Mouse (Mus musculus): ENCODE measurements around the gene Manba. TPM values are rescaled to one million over a fixed set of nuclear protein-coding genes. Genes with fewer than 3 reads are reported as not detected.

Gene Manba
- 10.2 and 10.7 TPM in 2 replicates for total RNA-seq (2014; rRNA removed)
- 7.0 and 7.7 TPM in 2 replicates for polyA plus RNA-seq (2015; fragmentation: Nextera tagmentation; extraction: Ambion mirVana)

DNA sequence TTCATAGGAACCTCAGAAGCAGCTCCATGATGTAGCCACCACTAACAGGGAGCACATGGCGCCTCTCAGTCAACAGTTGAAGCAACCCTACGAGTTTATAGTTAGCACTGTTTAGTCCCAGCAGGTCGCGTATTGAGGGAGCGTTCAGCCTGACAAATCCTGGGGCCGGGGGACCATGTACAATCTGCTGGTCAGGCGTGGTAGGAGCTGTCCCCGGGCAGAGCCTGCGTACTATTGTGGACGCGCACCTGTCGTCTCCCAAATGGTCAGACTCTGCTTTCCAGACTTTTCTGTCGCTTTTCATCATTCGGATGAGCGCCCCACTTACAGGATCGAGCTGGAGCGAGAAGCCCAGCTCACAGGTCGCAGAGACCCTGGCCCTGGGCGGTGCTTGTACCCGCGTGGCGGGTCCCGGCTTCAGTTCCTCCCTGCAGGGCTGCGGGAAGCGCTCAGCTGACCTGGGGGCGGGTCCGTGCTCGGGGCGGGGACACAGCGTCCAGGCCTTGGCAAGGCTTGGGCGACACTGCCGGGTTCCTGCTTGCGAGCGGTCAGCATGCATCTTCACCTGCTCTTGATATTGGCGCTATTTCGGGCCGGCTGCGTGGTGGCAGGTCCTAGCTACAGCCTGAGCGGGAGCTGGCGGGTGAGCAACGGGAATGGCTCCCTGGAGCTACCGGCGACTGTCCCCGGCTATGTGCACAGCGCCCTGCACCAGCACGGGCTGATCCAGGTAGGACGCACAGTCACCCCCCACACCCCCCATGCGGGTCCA, at the start of gene Manba:
Gene Manba, plus strand, starts transcription at position 484 of the 772 bp plus-strand sequence.
- WGBS: 1% methylated on average over 48 of the region's 48 CpGs
- Histone ChIP-seq H3K4me2 (ENCODE audit: low read depth, low read length) (peak within 1 kb of the TSS; percentile 97), H3K9me3 (ENCODE audit: low read length) (no peaks in the 10 kb centered on the region), H3K36me3 (ENCODE audit: insufficient read depth, low read length) (no peaks in the 10 kb centered on the region), H3K27ac (peak within 1 kb of the TSS; percentile 16; the same call in 1 of the 2 replicates), H3K4me1 (ENCODE audit: insufficient read depth, low read length) (no peaks in the 10 kb centered on the region), H3K27me3 (ENCODE audit: insufficient read depth, low read length) (no peaks in the 10 kb centered on the region), H3K9ac (replicated peaks; ENCODE audit: low read length) (peak within 1 kb of the TSS; percentile 61), H3K4me3 (ENCODE audit: low read length) (peak within 1 kb of the TSS; percentile 55)
- TF ChIP-seq CTCF (IDR thresholded peaks at IDR 0.05; ENCODE audit: low read depth): peak; percentile 31; the same call in 1 of the 2 replicates
- peak; percentile 74 for DNase-seq (ENCODE audit: low spot score)
- peak; percentile 93 for ATAC-seq

DNA sequence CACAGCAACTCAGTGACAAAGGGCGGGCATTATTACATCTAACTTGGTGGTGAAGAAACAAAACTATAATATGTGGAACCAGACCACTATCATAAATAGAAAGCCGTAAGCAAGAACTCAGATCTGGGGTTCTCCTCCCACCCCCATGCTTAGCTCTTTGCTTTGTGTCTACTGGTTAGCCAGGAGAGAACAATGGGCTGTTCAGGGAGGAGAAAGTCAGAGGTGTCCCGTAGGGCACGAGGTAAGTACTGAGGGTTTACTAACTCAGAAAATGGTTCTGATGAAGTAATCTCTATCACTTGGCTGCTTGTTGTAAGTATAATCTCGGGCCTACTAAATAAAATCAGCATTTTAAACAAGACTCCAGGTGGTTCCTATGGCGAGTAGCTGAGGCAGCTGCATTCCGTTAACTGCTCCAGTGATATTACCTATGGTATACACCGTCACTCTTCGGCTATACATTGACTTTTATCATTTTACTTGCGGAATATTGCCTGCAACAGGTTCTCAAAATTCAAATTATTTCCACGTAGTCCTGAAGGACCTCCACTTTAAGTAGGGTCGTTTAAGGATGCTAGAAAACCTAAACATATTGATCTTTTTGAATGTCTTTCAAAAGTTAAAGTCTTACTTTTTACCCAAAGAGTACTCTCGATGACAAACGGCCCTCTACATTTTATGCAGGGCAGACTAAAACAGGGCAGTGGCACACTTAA, 48.4 kb upstream of the Manba start:
- ATAC-seq (no peak), DNase-seq (ENCODE audit: low spot score) (no peak)
- Histone ChIP-seq H3K4me1 (ENCODE audit: insufficient read depth, low read length) (no peaks in the 10 kb centered on the region), H3K27ac (peak overlapping the region; percentile 99), H3K9me3 (ENCODE audit: low read length) (no peaks in the 10 kb centered on the region), H3K4me2 (ENCODE audit: low read depth, low read length) (peak overlapping the region; percentile 64), H3K27me3 (ENCODE audit: insufficient read depth, low read length) (no peaks in the 10 kb centered on the region), H3K36me3 (ENCODE audit: insufficient read depth, low read length) (no peaks in the 10 kb centered on the region), H3K4me3 (ENCODE audit: low read length) (peak overlapping the region; percentile 96), H3K9ac (replicated peaks; ENCODE audit: low read length) (peak overlapping the region; percentile 81)
- WGBS: 30% methylated on average over 14 of the region's 14 CpGs
- no peak for TF ChIP-seq CTCF (IDR thresholded peaks at IDR 0.05; ENCODE audit: low read depth)

DNA sequence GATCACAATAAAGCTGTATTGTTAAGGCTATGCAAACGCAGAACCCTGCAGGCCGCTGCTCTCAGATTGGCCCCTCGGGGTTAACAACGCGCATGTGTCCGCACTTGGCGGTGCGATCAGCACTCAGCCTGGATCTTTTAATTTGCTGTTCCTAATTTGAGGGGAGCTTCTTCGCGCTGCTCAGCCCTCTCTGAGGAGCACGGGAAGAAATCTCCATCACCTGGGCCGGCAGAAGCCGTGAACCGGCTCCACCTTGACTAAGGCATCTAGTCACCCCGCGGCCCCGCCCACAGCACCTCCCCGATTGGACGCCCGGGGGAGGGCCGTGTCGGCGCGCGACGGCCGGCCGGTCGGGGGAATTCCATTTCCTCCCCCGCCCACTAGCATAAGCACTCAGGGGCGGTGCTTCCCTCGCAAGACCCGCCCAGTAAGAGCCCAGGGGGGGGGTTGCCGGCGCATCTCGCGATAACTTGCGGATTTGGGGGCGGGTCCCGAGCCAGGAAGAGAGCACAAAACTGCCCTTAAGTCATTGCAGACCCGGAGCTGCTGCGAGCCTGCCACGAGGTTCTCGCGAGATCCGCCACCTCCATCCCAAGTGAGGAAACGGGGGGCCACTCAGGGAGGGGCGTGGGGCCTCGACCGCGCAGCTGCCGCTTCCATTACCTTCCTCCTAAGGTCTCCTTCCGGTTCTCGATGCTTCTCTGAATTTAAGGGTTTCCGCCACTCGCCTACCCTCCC, 47.5 kb upstream of the Manba start, which contains the start of gene Ube2d3:
Gene Ube2d3, plus strand, starts transcription at position 392 of the 738 bp plus-strand sequence.
- Histone ChIP-seq H3K4me2 (ENCODE audit: low read depth, low read length) (peak within 1 kb of the TSS; percentile 77), H3K27me3 (ENCODE audit: insufficient read depth, low read length) (no peaks in the 10 kb centered on the region), H3K9ac (replicated peaks; ENCODE audit: low read length) (peak within 1 kb of the TSS; percentile 81), H3K36me3 (ENCODE audit: insufficient read depth, low read length) (no peaks in the 10 kb centered on the region), H3K27ac (peak within 1 kb of the TSS; percentile 99), H3K4me3 (ENCODE audit: low read length) (peak within 1 kb of the TSS; percentile 96), H3K9me3 (ENCODE audit: low read length) (no peaks in the 10 kb centered on the region), H3K4me1 (ENCODE audit: insufficient read depth, low read length) (no peaks in the 10 kb centered on the region)
- TF ChIP-seq CTCF (IDR thresholded peaks at IDR 0.05; ENCODE audit: low read depth): no peak
- peak; percentile 99 for DNase-seq (ENCODE audit: low spot score)
- WGBS: under 1% methylated on average over 52 of the region's 56 CpGs
- peak; percentile 96 for ATAC-seq

DNA sequence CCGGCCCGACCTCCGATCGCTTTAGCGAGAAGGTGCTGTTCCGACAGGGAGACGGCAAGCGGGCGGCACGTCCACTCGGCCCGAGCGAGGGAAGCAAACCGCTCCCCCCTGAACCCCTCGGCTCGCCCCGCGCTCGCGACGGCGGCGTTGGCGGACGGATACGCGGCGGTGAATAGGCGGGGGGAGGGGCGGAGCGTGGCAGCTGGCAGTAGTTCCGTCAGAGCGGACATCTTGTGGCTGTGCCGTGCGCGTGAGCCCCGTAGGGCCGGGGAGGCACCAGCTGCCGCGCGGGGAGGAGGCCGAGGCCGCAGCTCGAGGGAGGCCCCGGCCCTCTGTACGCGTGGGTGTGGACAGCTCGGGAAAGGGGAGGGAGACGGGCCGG, 46.9 kb upstream of the Manba start:
- peak overlapping the region; percentile 81 for H3K9ac ChIP-seq (replicated peaks; ENCODE audit: low read length)
- TF ChIP-seq CTCF (IDR thresholded peaks at IDR 0.05; ENCODE audit: low read depth): no peak
- ATAC-seq (peak; percentile 87), DNase-seq (ENCODE audit: low spot score) (peak; percentile 95)
- no peaks in the 10 kb centered on the region for H3K4me1 ChIP-seq (ENCODE audit: insufficient read depth, low read length)
- peak overlapping the region; percentile 96 for H3K4me3 ChIP-seq (ENCODE audit: low read length)
- H3K27ac ChIP-seq: peak overlapping the region; percentile 99
- no peaks in the 10 kb centered on the region for H3K9me3 ChIP-seq (ENCODE audit: low read length)
- H3K4me2 ChIP-seq (ENCODE audit: low read depth, low read length): peak overlapping the region; percentile 77; the same call in 1 of the 2 replicates
- H3K36me3 ChIP-seq (ENCODE audit: insufficient read depth, low read length): no peaks in the 10 kb centered on the region
- under 1% methylated on average over 35 of the region's 50 CpGs for WGBS
- H3K27me3 ChIP-seq (ENCODE audit: insufficient read depth, low read length): no peaks in the 10 kb centered on the region

DNA sequence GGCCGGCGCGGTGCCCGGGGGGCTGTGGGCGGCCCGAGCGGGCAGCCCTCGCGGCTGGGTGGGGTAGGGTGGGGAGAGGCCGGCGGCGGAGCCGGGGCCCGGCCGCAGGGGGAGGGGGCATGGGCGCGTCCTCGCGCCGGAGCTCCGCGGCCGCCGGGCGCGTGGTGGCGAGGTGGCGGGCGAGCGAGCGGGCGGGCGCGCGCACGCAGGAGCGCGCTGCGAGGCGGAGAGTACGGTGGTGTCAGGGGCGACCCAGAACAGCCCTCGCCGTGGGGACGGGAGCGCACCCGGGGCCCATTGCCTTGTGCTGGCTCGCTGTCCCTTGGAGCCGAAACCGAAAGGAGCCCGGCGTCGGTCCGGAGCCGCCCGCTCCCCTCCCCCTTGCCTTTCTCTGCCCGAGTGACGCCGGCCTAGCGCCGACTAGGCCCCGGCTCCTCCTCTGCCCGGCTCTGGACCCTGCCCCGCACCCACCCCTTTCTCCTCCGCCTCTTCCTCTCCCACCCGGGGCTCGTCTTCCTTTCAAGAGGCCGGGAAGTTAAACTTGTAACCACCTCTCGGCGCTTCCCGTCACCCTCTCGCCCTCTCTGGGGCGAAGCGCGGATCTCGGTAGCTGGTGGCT, 46.4 kb upstream of the Manba start:
- H3K9ac ChIP-seq (replicated peaks; ENCODE audit: low read length): peak overlapping the region; percentile 81
- no peaks in the 10 kb centered on the region for H3K27me3 ChIP-seq (ENCODE audit: insufficient read depth, low read length)
- H3K4me3 ChIP-seq (ENCODE audit: low read length): peak overlapping the region; percentile 96
- H3K4me1 ChIP-seq (ENCODE audit: insufficient read depth, low read length): no peaks in the 10 kb centered on the region
- no peaks in the 10 kb centered on the region for H3K36me3 ChIP-seq (ENCODE audit: insufficient read depth, low read length)
- DNase-seq (ENCODE audit: low spot score) (peak; percentile 88), ATAC-seq (peak; percentile 66)
- H3K4me2 ChIP-seq (ENCODE audit: low read depth, low read length): peak overlapping the region; percentile 77
- H3K9me3 ChIP-seq (ENCODE audit: low read length): no peaks in the 10 kb centered on the region
- WGBS: 5% methylated on average over 54 of the region's 76 CpGs
- H3K27ac ChIP-seq: peak overlapping the region; percentile 99
- no peak for TF ChIP-seq CTCF (IDR thresholded peaks at IDR 0.05; ENCODE audit: low read depth)

DNA sequence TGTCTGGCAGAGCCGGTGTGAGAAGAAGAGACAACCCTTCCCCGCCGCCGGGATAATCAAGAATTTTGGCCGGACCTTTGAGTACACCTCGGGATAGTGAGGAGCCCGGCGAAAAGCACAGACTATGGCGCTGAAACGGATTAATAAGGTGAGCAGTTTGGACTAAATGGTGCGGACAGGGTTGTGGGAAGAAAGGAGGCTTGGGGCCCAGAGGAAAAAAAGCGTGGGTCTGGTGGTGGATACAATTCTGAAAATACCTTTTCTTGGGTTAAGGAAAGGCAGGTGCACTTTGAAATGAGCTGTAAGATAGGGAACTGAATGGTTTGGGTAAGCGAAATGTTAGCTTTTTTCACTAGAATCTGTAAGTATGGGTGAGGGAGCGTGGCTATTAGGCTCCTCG, 45.8 kb upstream of the Manba start:
- H3K27ac ChIP-seq: peak overlapping the region; percentile 99
- peak overlapping the region; percentile 96 for H3K4me3 ChIP-seq (ENCODE audit: low read length)
- H3K4me1 ChIP-seq (ENCODE audit: insufficient read depth, low read length): no peaks in the 10 kb centered on the region
- no peak for TF ChIP-seq CTCF (IDR thresholded peaks at IDR 0.05; ENCODE audit: low read depth)
- no peaks in the 10 kb centered on the region for H3K27me3 ChIP-seq (ENCODE audit: insufficient read depth, low read length)
- H3K4me2 ChIP-seq (ENCODE audit: low read depth, low read length): peak overlapping the region; percentile 77
- no peaks in the 10 kb centered on the region for H3K36me3 ChIP-seq (ENCODE audit: insufficient read depth, low read length)
- H3K9ac ChIP-seq (replicated peaks; ENCODE audit: low read length): peak overlapping the region; percentile 81
- no peak for DNase-seq (ENCODE audit: low spot score)
- ATAC-seq: no peak
- H3K9me3 ChIP-seq (ENCODE audit: low read length): no peaks in the 10 kb centered on the region
- 1% methylated on average over 15 of the region's 15 CpGs for WGBS
